Mouse (Mus musculus) heart, embryonic 16.5 days (tissue): ENCODE measurements at regions not wholly inside any gene's neighbourhood (a gene's known extent, or its start where the extent isn't known, plus 50 kb on each side); places are given as distances from the start of the nearest gene placed in this dataset.
A peak's percentile ranks its signal among the peaks of the same experiment; 100 is the strongest.

ENCODE experiments used
- ATAC-seq: fragments of 200-750 bp; cut with Nextera tagmentation; replicated peaks from 2 replicates; pipeline ENCODE4 v1.8.0; 2017; ENCODE audit warnings: moderate number of reproducible peaks; ENCODE audit not compliant: insufficient read depth, low FRiP score; ENCODE audit errors: extremely low read depth
- H3K27ac ChIP-seq: fragments of 300-500 bp; sonication (generic); 2 replicates; pipeline ENCODE4 v1.5.1; 2014; ENCODE audit warnings: mild to moderate bottlenecking, low read length, control low read depth, moderate library complexity
- H3K27me3 ChIP-seq: fragments of 300-500 bp; sonication (generic); 2 replicates; pipeline ENCODE4 v1.6.1; 2014; ENCODE audit warnings: low read length, mixed read lengths; ENCODE audit not compliant: control insufficient read depth, insufficient read depth
- H3K36me3 ChIP-seq: fragments of 300-500 bp; sonication (generic); 2 replicates; pipeline ENCODE4 v1.6.1; 2014; ENCODE audit not compliant: control insufficient read depth, insufficient read depth
- H3K4me1 ChIP-seq: fragments of 300-500 bp; sonication (generic); 2 replicates; pipeline ENCODE4 v1.6.1; 2014; ENCODE audit warnings: low read length, mixed read lengths; ENCODE audit not compliant: control insufficient read depth, insufficient read depth
- H3K4me2 ChIP-seq: fragments of 300-500 bp; sonication (generic); 2 replicates; pipeline ENCODE4 v1.6.1; 2014; ENCODE audit warnings: low read depth, mild to moderate bottlenecking, control low read depth, low read length
- H3K4me3 ChIP-seq: fragments of 300-500 bp; sonication (generic); 2 replicates; pipeline ENCODE4 v1.5.1; 2014; ENCODE audit warnings: mild to moderate bottlenecking, control low read depth, low read length
- H3K9ac ChIP-seq: fragments of 300-500 bp; sonication (generic); 2 replicates; pipeline ENCODE4 v1.6.1; 2014; ENCODE audit warnings: low read length, control low read depth
- H3K9me3 ChIP-seq: fragments of 300-500 bp; sonication (generic); replicated peaks from 2 replicates; pipeline ENCODE4 v1.6.1; 2016; ENCODE audit warnings: low read length; ENCODE audit not compliant: control insufficient read depth
- WGBS: fragments of 180-500 bp; shearing (Covaris S2); extraction: QIAGEN DNeasy Blood & Tissue Kit; methylation state at CpG from one replicate; pipeline ENCODE4 v1.1.7; 2014; 5-methylcytosine and 5-hydroxymethylcytosine counted together

- Histone ChIP-seq H3K4me3 (no peak overlapping the region), H3K36me3 (no peaks in the 10 kb centered on the region), H3K9me3 (no peaks in the 10 kb centered on the region), H3K4me1 (no peaks in the 10 kb centered on the region), H3K9ac (no peak overlapping the region), H3K27ac (no peak overlapping the region), H3K27me3 (no peaks in the 10 kb centered on the region), H3K4me2 (no peak overlapping the region)
- ATAC-seq = no peak
- WGBS = 53% methylated on average over 1 of the region's 1 CpGs
Observed at GRCm38 (mm10) chr1:3012530-3012929, 1795.2 kb upstream of the Gm37988 start.

DNA sequence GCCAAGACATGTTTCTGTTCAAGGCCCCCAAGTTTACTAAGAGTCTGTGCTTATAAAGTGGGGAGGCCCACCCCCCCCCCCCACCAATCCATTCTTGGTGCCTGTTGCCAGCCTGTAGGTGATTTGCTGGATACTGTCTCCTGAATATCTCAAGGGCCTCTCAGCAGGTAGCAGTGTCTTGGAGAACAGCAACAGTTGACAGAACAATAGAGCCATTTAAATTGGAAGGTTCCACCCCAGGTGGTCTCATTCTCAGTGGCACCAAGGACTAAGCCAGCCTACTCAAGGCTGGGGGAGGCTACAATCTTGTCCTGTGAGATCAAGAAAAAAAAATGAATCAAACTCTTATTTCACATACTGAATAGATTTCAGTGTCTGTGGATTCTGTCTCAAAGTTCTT is 1744.9 kb upstream of the Gm37988 start:
- Histone ChIP-seq H3K36me3 (no peaks in the 10 kb centered on the region), H3K4me1 (no peaks in the 10 kb centered on the region), H3K9me3 (no peaks in the 10 kb centered on the region), H3K27ac (no peak overlapping the region), H3K27me3 (no peaks in the 10 kb centered on the region), H3K9ac (no peak overlapping the region), H3K4me2 (no peak overlapping the region), H3K4me3 (no peak overlapping the region)
- no peak for ATAC-seq

DNA sequence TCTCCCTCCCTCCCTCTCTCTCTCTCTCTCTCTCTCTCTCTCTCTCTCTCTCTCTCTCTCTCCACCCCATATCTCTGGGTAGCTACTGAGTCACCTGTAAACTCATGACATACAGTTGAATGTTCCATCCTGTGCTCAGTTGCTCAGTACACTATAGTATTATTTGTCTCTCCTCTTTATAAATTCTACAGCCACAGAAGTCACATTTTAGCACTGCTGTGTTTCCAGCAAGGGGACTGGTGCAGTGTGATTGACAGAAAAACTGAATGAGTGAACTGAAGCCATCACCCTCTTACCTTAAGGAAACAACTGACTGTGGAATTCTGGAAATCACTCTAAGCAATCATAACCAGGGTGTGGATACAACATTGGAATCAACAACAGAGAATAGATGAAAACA is 1713.3 kb upstream of the Gm37988 start:
- ATAC-seq = no peak
- H3K9me3 ChIP-seq = no peaks in the 10 kb centered on the region
- H3K4me2 ChIP-seq = no peak overlapping the region
- H3K36me3 ChIP-seq = no peaks in the 10 kb centered on the region
- no peak overlapping the region for H3K9ac ChIP-seq
- no peak overlapping the region for H3K4me3 ChIP-seq
- no peaks in the 10 kb centered on the region for H3K27me3 ChIP-seq
- H3K27ac ChIP-seq = no peak overlapping the region
- no peaks in the 10 kb centered on the region for H3K4me1 ChIP-seq

GRCm38 (mm10) chr1:3094910-3095309 is 1712.8 kb upstream of the Gm37988 start:
- ATAC-seq = no peak
- Histone ChIP-seq H3K9me3 (no peaks in the 10 kb centered on the region), H3K4me2 (no peak overlapping the region), H3K4me3 (no peak overlapping the region), H3K4me1 (no peaks in the 10 kb centered on the region), H3K27ac (no peak overlapping the region), H3K36me3 (no peaks in the 10 kb centered on the region), H3K27me3 (no peaks in the 10 kb centered on the region), H3K9ac (no peak overlapping the region)
- 63% methylated on average over 1 of the region's 1 CpGs for WGBS

GRCm38 (mm10) chr1:3113564-3113963 is 1694.1 kb upstream of the Gm37988 start:
- ATAC-seq = no peak
- H3K27me3 ChIP-seq = no peaks in the 10 kb centered on the region
- no peaks in the 10 kb centered on the region for H3K9me3 ChIP-seq
- H3K4me2 ChIP-seq = no peak overlapping the region
- no peak overlapping the region for H3K9ac ChIP-seq
- 67% methylated on average over 4 of the region's 4 CpGs for WGBS
- no peak overlapping the region for H3K27ac ChIP-seq
- H3K4me3 ChIP-seq = no peak overlapping the region
- peaks cover under 1% of the 10 kb centered on the region for H3K4me1 ChIP-seq
- no peaks in the 10 kb centered on the region for H3K36me3 ChIP-seq

DNA sequence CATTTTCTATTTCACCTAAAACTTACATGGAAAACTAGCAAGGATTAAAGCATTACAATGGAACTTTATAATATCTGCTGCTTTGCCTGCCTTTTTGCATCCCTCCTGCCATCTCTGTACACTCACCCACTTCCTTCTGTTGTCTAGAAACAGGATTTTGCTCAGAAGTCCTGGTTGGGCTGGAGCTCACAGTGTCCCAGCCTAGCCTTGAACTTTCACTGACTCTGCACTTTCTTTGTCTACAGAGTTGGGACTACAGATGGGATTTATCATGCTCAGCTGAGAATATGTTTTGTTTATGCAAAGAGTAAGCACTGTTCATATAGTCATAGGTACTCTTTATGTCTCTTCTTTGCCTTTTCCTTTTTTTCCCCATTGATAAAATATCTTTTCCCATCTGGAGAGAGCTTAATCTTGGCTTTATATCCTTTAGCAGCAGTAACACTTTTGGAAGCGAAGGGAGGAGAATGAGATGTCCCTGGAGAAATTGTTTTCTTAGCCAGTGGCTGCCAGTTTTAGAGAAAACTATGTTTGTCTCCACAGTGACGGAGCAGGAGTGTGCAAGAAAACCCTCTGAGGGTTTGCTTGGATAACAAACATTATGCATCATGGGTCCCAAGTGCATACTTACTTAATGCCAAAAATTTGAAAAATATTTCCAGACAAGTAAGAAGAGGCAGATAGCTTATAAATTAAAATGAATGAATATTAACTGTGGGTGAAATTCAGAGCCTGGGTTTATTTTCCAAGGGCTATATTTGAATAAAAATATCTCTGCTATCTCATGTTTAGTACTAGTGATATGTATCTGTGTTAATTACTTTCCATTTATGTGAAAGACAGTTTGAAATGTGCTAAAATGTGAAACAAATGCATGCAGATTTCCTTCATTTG is 1687.9 kb upstream of the Gm37988 start:
- Histone ChIP-seq H3K4me3 (no peak overlapping the region), H3K36me3 (no peaks in the 10 kb centered on the region), H3K4me2 (no peak overlapping the region), H3K9ac (no peak overlapping the region), H3K4me1 (peaks cover 19% of the 10 kb centered on the region), H3K27me3 (no peaks in the 10 kb centered on the region), H3K27ac (peak overlapping the region; percentile 54), H3K9me3 (no peaks in the 10 kb centered on the region)
- ATAC-seq = 0 out of 2 replicates have a peak, but pooled peaks have one; percentile 45
- 44% methylated on average over 2 of the region's 2 CpGs for WGBS

- H3K27ac ChIP-seq = peak overlapping the region; percentile 71
- H3K9me3 ChIP-seq = no peaks in the 10 kb centered on the region
- H3K4me2 ChIP-seq = peak overlapping the region; percentile 32; the same call in 1 of the 2 replicates
- H3K9ac ChIP-seq = no peak overlapping the region
- ATAC-seq = peak; percentile 49; the same call in 1 of the 2 replicates
- H3K4me1 ChIP-seq = peaks cover 19% of the 10 kb centered on the region
- no peak overlapping the region for H3K4me3 ChIP-seq
- WGBS = 28% methylated on average over 3 of the region's 3 CpGs
- no peaks in the 10 kb centered on the region for H3K27me3 ChIP-seq
- no peaks in the 10 kb centered on the region for H3K36me3 ChIP-seq
Observed at GRCm38 (mm10) chr1:3120392-3120690, 1687.4 kb upstream of the Gm37988 start.

- Histone ChIP-seq H3K9ac (no peak overlapping the region), H3K4me1 (peaks cover 19% of the 10 kb centered on the region), H3K4me2 (no peak overlapping the region), H3K4me3 (no peak overlapping the region), H3K27me3 (no peaks in the 10 kb centered on the region), H3K9me3 (no peaks in the 10 kb centered on the region), H3K27ac (peak overlapping the region; percentile 74), H3K36me3 (no peaks in the 10 kb centered on the region)
- WGBS = 32% methylated on average over 2 of the region's 2 CpGs
- no peak; the same call in 1 of the 2 replicates for ATAC-seq
Observed at GRCm38 (mm10) chr1:3121288-3121687, 1686.4 kb upstream of the Gm37988 start.

DNA sequence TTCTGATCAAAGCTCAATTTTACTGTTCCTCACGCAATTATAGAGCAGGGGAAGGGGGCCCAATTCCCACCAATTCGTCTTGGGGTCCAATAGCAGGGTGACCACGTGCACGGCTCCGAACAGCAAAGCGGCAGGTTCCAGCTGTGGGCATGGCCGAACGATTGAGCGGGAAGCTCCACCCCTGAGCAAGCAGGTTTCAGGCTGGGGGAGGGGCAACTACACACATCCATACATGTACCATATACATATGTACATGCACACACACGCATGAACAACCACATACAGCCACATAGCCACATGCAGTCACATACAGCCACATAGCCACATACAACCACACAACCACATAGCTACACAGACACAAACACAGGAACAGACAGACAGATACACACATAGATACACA is 1685.9 kb upstream of the Gm37988 start:
- H3K9me3 ChIP-seq = no peaks in the 10 kb centered on the region
- ATAC-seq = no peak
- H3K36me3 ChIP-seq = no peaks in the 10 kb centered on the region
- peak overlapping the region; percentile 74 for H3K27ac ChIP-seq
- WGBS = 88% methylated on average over 10 of the region's 10 CpGs
- H3K4me1 ChIP-seq = peaks cover 19% of the 10 kb centered on the region
- no peaks in the 10 kb centered on the region for H3K27me3 ChIP-seq
- no peak overlapping the region for H3K9ac ChIP-seq
- H3K4me3 ChIP-seq = no peak overlapping the region
- no peak overlapping the region for H3K4me2 ChIP-seq
